In the genomic region with DNA sequence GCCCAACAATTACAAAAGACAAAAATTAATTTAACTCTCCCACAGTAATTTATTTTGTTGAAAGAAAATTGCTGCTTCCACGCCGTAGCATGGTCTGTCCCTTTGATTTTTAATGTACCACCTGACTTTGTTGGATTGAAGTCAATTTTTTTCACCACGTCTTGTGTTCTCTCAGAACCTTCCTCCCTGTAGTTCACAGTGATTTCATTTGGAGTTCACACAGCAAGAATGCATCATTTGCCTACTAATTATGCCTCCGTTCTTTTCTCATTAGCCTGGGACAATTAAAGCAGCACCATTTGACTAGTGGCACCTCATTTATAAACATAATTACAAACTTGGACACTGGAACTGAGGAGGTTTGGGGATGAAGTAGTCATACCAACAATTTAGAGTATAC, we compare ENCODE assay signal across 25 mouse cellular contexts.
DNase-seq lines count a peak whose midpoint lies in the region; ATAC-seq and TF ChIP-seq lines count a peak whose summit lies in the region.
"Had no signal": no experiment of that assay in that cellular context is flagged by ENCODE, and none has a peak within 500 bp of the region (broad histone marks: within the 10 kb centered on the region; RNA-seq: fewer than 3 reads in every experiment).

No protein-coding gene starts in this region.

- no peak overlapping the region for H3K4me3 ChIP-seq in forebrain, embryonic 11.5 days (ENCODE audit: low read depth, low read length)
- H3K4me3 ChIP-seq in forebrain, embryonic 10.5 days = no peak overlapping the region
- no peak overlapping the region for H3K4me3 ChIP-seq in neural tube, embryonic 13.5 days
- H3K4me3 ChIP-seq in forebrain, postnatal 0 days (ENCODE audit: low read depth, low read length) = no peak overlapping the region
- H3K4me3 ChIP-seq in neural tube, embryonic 15.5 days (replicated peaks) = no peak overlapping the region
- no peak overlapping the region for H3K4me3 ChIP-seq in limb, embryonic 10.5 days
- H3K4me3 ChIP-seq: embryonic facial prominence, embryonic 13.5 days; erythroblast, embryonic 14.5 days; liver, embryonic 15.5 days; lung, embryonic 15.5 days had no signal

- H3K36me3 ChIP-seq in forebrain, embryonic 11.5 days (ENCODE audit: control insufficient read depth, insufficient read depth, low read length) = no peaks in the 10 kb centered on the region
- H3K36me3 ChIP-seq in forebrain, embryonic 10.5 days (replicated peaks) = no peaks in the 10 kb centered on the region
- H3K36me3 ChIP-seq in neural tube, embryonic 13.5 days = no peaks in the 10 kb centered on the region
- H3K36me3 ChIP-seq in forebrain, postnatal 0 days (ENCODE audit: insufficient read depth) = no peaks in the 10 kb centered on the region
- H3K36me3 ChIP-seq in neural tube, embryonic 15.5 days = no peaks in the 10 kb centered on the region
- H3K36me3 ChIP-seq in limb, embryonic 10.5 days = no peaks in the 10 kb centered on the region
- H3K36me3 ChIP-seq: embryonic facial prominence, embryonic 13.5 days; liver, embryonic 15.5 days; lung, embryonic 15.5 days had no signal

- H3K4me2 ChIP-seq in forebrain, embryonic 11.5 days (ENCODE audit: low read depth, low read length, severe bottlenecking) = no peak overlapping the region
- no peak overlapping the region for H3K4me2 ChIP-seq in neural tube, embryonic 13.5 days
- H3K4me2 ChIP-seq in forebrain, postnatal 0 days (ENCODE audit: low read depth) = no peak overlapping the region
- no peak overlapping the region for H3K4me2 ChIP-seq in neural tube, embryonic 15.5 days
- H3K4me2 ChIP-seq: embryonic facial prominence, embryonic 13.5 days; heart, embryonic 11.5 days; liver, embryonic 15.5 days; lung, embryonic 15.5 days had no signal

- H3K4me1 ChIP-seq in forebrain, embryonic 11.5 days (replicated peaks; ENCODE audit: control insufficient read depth, insufficient read depth, low read length) = no peaks in the 10 kb centered on the region
- H3K4me1 ChIP-seq in forebrain, embryonic 10.5 days = no peaks in the 10 kb centered on the region
- 0 out of 2 replicates have a peak, but pooled peaks cover 2% of the 10 kb centered on the region for H3K4me1 ChIP-seq in neural tube, embryonic 13.5 days (replicated peaks)
- no peaks in the 10 kb centered on the region for H3K4me1 ChIP-seq in forebrain, postnatal 0 days (ENCODE audit: insufficient read depth)
- no peaks in the 10 kb centered on the region for H3K4me1 ChIP-seq in neural tube, embryonic 15.5 days
- H3K4me1 ChIP-seq in limb, embryonic 10.5 days = no peaks in the 10 kb centered on the region
- H3K4me1 ChIP-seq: embryonic facial prominence, embryonic 13.5 days; liver, embryonic 15.5 days; lung, embryonic 15.5 days had no signal

- H3K9ac ChIP-seq in forebrain, embryonic 11.5 days (ENCODE audit: low read length) = no peak overlapping the region
- H3K9ac ChIP-seq in neural tube, embryonic 13.5 days = no peak overlapping the region
- H3K9ac ChIP-seq in forebrain, postnatal 0 days = no peak overlapping the region
- H3K9ac ChIP-seq in neural tube, embryonic 15.5 days (replicated peaks) = no peak overlapping the region
- H3K9ac ChIP-seq: embryonic facial prominence, embryonic 13.5 days; liver, embryonic 15.5 days; lung, embryonic 15.5 days had no signal

- no peaks in the 10 kb centered on the region for H3K27me3 ChIP-seq in forebrain, embryonic 11.5 days (ENCODE audit: control insufficient read depth, insufficient read depth, low read length)
- H3K27me3 ChIP-seq in forebrain, embryonic 10.5 days (ENCODE audit: poor library complexity, severe bottlenecking) = no peaks in the 10 kb centered on the region
- H3K27me3 ChIP-seq in neural tube, embryonic 13.5 days = no peaks in the 10 kb centered on the region
- H3K27me3 ChIP-seq in forebrain, postnatal 0 days (ENCODE audit: insufficient read depth, low read length) = no peaks in the 10 kb centered on the region
- H3K27me3 ChIP-seq in neural tube, embryonic 15.5 days (replicated peaks) = no peaks in the 10 kb centered on the region
- H3K27me3 ChIP-seq in limb, embryonic 10.5 days (ENCODE audit: low read depth, poor library complexity, severe bottlenecking) = no peaks in the 10 kb centered on the region
- H3K27me3 ChIP-seq: embryonic facial prominence, embryonic 13.5 days; liver, embryonic 15.5 days; lung, embryonic 15.5 days had no signal

- no peak for DNase-seq in forebrain, embryonic 11.5 days (ENCODE audit: low spot score)
- no peak for DNase-seq in forebrain, embryonic 10.5 days (ENCODE audit: extremely low spot score, low spot score)
- DNase-seq in neural tube, embryonic 10.5 days (ENCODE audit: extremely low spot score, low spot score) = no peak
- DNase-seq in forebrain, postnatal 0 days = no peak
- no peak for DNase-seq in limb, embryonic 10.5 days (ENCODE audit: low spot score)
- no peak for DNase-seq in spleen, postnatal 36 days (ENCODE audit: low spot score in 2 of 2)
- DNase-seq: adrenal gland, postnatal 10 days; cerebellum, adult 8-10 months; cerebellum, postnatal 36 days; embryo, embryonic 11 days; gastrocnemius, postnatal 10 days; heart, postnatal 10 days; kidney, adult 18-20 months; kidney, postnatal 10 days; left cerebral cortex, postnatal 4 days; liver; lung, postnatal 4 days; right cerebral cortex, adult 18-20 months had no signal

- no peaks in the 10 kb centered on the region for H3K9me3 ChIP-seq in forebrain, embryonic 11.5 days (ENCODE audit: control insufficient read depth, low read length)
- no peaks in the 10 kb centered on the region for H3K9me3 ChIP-seq in forebrain, embryonic 10.5 days
- no peaks in the 10 kb centered on the region for H3K9me3 ChIP-seq in neural tube, embryonic 13.5 days
- H3K9me3 ChIP-seq in forebrain, postnatal 0 days (ENCODE audit: low read length) = no peaks in the 10 kb centered on the region
- no peaks in the 10 kb centered on the region for H3K9me3 ChIP-seq in neural tube, embryonic 15.5 days (replicated peaks)
- H3K9me3 ChIP-seq in limb, embryonic 10.5 days (replicated peaks) = no peaks in the 10 kb centered on the region
- H3K9me3 ChIP-seq: embryonic facial prominence, embryonic 13.5 days; liver, embryonic 15.5 days; lung, embryonic 15.5 days had no signal

- WGBS in forebrain, embryonic 11.5 days = 66% methylated on average over 4 of the region's 4 CpGs
- WGBS in forebrain, embryonic 10.5 days = 89% methylated on average over 4 of the region's 4 CpGs
- WGBS in neural tube, embryonic 13.5 days = 39% methylated on average over 4 of the region's 4 CpGs
- 27% methylated on average over 4 of the region's 4 CpGs for WGBS in forebrain, postnatal 0 days
- WGBS in neural tube, embryonic 15.5 days = 30% methylated on average over 4 of the region's 4 CpGs
- 60% methylated on average over 4 of the region's 4 CpGs for WGBS in limb, embryonic 10.5 days

- 0 out of 2 replicates have a peak, but pooled peaks have one; percentile 33 for ATAC-seq in forebrain, embryonic 11.5 days (replicated peaks; ENCODE audit: low FRiP score)
- peak; percentile 36; the same call in 1 of the 2 replicates for ATAC-seq in neural tube, embryonic 13.5 days (ENCODE audit: low read depth)
- peak; percentile 47; the same call in 1 of the 2 replicates for ATAC-seq in forebrain, postnatal 0 days
- peak; percentile 79; the same call in 1 of the 2 replicates for ATAC-seq in neural tube, embryonic 15.5 days (ENCODE audit: low FRiP score)

- no peak for TF ChIP-seq CTCF in forebrain, postnatal 0 days (IDR thresholded peaks at IDR 0.05; ENCODE audit: low read depth)

- H3K27ac ChIP-seq in forebrain, embryonic 11.5 days (ENCODE audit: low read depth, low read length) = no peak overlapping the region
- no peak overlapping the region for H3K27ac ChIP-seq in forebrain, embryonic 10.5 days
- H3K27ac ChIP-seq in neural tube, embryonic 13.5 days (replicated peaks) = no peak overlapping the region
- H3K27ac ChIP-seq in forebrain, postnatal 0 days (ENCODE audit: low read depth, low read length) = no peak overlapping the region
- H3K27ac ChIP-seq in neural tube, embryonic 15.5 days (replicated peaks) = no peak overlapping the region
- no peak overlapping the region for H3K27ac ChIP-seq in limb, embryonic 10.5 days
- H3K27ac ChIP-seq: embryonic facial prominence, embryonic 13.5 days; liver, embryonic 15.5 days; lung, embryonic 15.5 days had no signal
